Mouse (Mus musculus) cerebellum, adult (tissue): ENCODE results near the gene Fam205c.
"Not testable (repeated sequence)": the region's sequence is repeated elsewhere in the genome, so short reads cannot be mapped to it uniquely, and the experiment has no call there.

Source experiments
- ATAC-seq: cut with Nextera tagmentation; 2 replicates; pipeline ENCODE4 v1.9.2; 2017; ENCODE audit warnings: mild to moderate bottlenecking, moderate library complexity, mixed read lengths; ENCODE audit not compliant: insufficient number of reproducible peaks, low FRiP score, low TSS enrichment

Fam205c gene

GRCm38 (mm10) chr4:42879829-42880676 lies 6.0 kb upstream of the Fam205c start:
- ATAC-seq, result no peak

DNA sequence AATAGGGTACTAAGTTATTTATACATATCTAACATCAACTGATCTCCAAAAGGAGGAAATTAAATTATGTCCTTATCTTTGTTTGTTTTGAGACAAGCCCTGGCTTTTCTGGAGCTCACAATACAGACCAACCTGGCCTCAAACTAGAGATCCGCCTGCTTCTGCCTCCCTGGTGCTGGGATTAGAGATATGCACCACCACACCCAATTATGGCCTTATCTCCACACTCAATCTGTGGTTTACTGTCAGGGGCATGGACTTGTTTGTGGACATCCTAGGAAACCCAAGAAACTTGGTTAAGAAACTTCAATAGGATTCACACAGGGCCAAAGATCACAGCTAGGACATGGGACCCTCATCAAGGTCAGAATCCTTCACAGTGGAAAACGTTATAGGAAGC lies 3.6 kb upstream of the Fam205c start:
- ATAC-seq, result no peak

GRCm38 (mm10) chr4:42876586-42877291 lies 2.7 kb upstream of the Fam205c start:
- peak; percentile 87 for ATAC-seq

- ATAC-seq, result no peak
These were observed 1.1 kb downstream of the Fam205c start for GRCm38 (mm10) chr4:42872746-42873435.

- ATAC-seq, result no peak
These were observed 1.9 kb downstream of the Fam205c start for GRCm38 (mm10) chr4:42872151-42872550.

- no peak for ATAC-seq
These were observed 3.3 kb downstream of the Fam205c start for GRCm38 (mm10) chr4:42870748-42871147.

DNA sequence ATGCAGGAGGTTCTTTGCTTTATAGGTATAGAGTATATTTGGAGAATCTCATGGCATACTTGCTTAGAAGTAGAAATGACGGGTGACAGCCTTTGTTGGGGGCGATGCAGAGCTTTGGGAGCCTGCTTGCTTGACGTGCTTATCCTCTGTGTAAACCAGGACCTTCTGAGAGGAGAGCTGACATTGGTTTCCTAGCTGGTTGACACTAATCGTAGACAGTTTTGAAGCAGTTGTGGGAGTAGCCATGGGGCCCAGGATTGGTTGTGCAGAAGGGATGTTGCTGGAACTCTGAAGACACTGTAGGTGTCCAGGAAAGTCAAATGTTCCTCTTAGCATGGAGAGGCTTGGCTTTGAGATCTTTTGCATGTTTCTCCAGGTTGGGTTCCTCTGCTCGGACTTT lies 5.8 kb downstream of the Fam205c start:
- no peak for ATAC-seq

GRCm38 (mm10) chr4:42867390-42867789 lies 6.6 kb downstream of the Fam205c start:
- ATAC-seq, result no peak

DNA sequence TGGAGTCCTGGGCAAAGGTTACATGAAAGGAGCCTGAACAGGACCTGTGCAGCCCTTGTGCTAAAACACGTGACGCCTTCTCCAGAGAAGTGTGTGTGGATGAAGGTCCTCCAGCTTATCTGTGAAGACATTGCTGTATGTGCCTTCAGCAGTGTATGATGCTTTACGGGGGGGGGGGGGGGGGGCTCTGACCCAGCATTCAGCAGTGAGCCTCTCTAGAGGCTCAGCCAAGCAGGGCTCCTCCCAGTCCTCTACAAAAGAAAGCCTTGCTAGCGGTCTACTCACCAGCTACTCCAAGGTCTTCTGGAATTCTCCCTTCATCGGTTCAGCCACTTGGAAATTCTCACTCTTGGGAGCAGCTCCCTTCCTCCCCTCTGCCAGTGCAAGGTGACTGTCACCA lies 10.5 kb downstream of the Fam205c start:
- not testable (repeated sequence) for ATAC-seq

GRCm38 (mm10) chr4:42860483-42860882 lies 13.6 kb downstream of the Fam205c start:
- ATAC-seq, result not testable (repeated sequence)

DNA sequence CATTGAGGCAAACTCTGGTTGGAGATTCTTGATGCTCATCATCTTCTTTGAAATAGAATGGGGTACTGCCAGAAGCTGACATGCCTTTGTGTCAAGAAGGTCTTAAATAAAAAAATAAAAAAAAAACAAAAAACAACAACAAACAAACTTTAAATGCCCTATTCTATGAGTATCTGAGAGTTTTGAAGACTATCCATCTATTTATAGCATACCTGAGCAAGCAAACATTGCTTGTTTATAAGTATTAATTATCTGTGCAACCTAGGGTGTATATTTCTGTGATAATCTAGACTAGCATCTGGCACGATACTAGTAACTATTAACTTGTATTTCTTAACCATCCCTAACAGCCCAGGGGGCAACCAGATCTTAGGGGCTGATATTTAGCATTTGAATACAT lies 17.4 kb downstream of the Fam205c start, which contains the start of gene Gm12394:
Gm12394 (minus strand) TSS at position 101 of the 400 bp plus-strand sequence.
- ATAC-seq, result not testable (repeated sequence)

GRCm38 (mm10) chr4:42853788-42854187 lies 20.2 kb downstream of the Fam205c start, which contains the start of gene Fam205a1:
Fam205a1 (minus strand) TSS chr4:42853888.
- ATAC-seq, result not testable (repeated sequence)
